Mouse (Mus musculus): ENCODE measurements at regions not wholly inside any gene's neighbourhood (a gene's known extent, or its start where the extent isn't known, plus 50 kb on each side); places are given as distances from the start of the nearest gene placed in this dataset.
"Not testable (repeated sequence)": the region's sequence is repeated elsewhere in the genome, so short reads cannot be mapped to it uniquely, and the experiment has no call there.

- ATAC-seq (replicated peaks; ENCODE audit: low read depth, poor library complexity, severe bottlenecking), result no peak
Measured at GRCm38 (mm10) chr1:137217206-137217605, 257.0 kb upstream of the Nr5a2 start.

- ATAC-seq (replicated peaks; ENCODE audit: low read depth, poor library complexity, severe bottlenecking), result not testable (repeated sequence)
Measured at GRCm38 (mm10) chr1:137214328-137214727, 254.1 kb upstream of the Nr5a2 start.

GRCm38 (mm10) chr1:137213717-137214116, 253.5 kb upstream of the Nr5a2 start:
- ATAC-seq (replicated peaks; ENCODE audit: low read depth, poor library complexity, severe bottlenecking), result no peak

GRCm38 (mm10) chr1:137212856-137213255, 252.6 kb upstream of the Nr5a2 start:
- ATAC-seq (replicated peaks; ENCODE audit: low read depth, poor library complexity, severe bottlenecking), result peak; percentile 91

GRCm38 (mm10) chr1:137204371-137204770, 244.1 kb upstream of the Nr5a2 start:
- ATAC-seq (replicated peaks; ENCODE audit: low read depth, poor library complexity, severe bottlenecking), result no peak

- ATAC-seq (replicated peaks; ENCODE audit: low read depth, poor library complexity, severe bottlenecking), result peak; percentile 84
Measured at GRCm38 (mm10) chr1:137203512-137203911, 243.3 kb upstream of the Nr5a2 start.

- ATAC-seq (replicated peaks; ENCODE audit: low read depth, poor library complexity, severe bottlenecking), result no peak
Measured at GRCm38 (mm10) chr1:137200931-137201330, 240.7 kb upstream of the Nr5a2 start.

GRCm38 (mm10) chr1:137195962-137196361, 235.7 kb upstream of the Nr5a2 start:
- ATAC-seq (replicated peaks; ENCODE audit: low read depth, poor library complexity, severe bottlenecking), result 0 out of 2 replicates have a peak, but pooled peaks have one; percentile 32

- no peak for ATAC-seq (replicated peaks; ENCODE audit: low read depth, poor library complexity, severe bottlenecking)
Measured at GRCm38 (mm10) chr1:137195065-137195620, 234.9 kb upstream of the Nr5a2 start.

- ATAC-seq (replicated peaks; ENCODE audit: low read depth, poor library complexity, severe bottlenecking), result no peak
Measured at GRCm38 (mm10) chr1:137178231-137178630, 218.0 kb upstream of the Nr5a2 start.

- ATAC-seq (replicated peaks; ENCODE audit: low read depth, poor library complexity, severe bottlenecking), result no peak
Measured at GRCm38 (mm10) chr1:137176696-137177095, 216.4 kb upstream of the Nr5a2 start.

- ATAC-seq (replicated peaks; ENCODE audit: low read depth, poor library complexity, severe bottlenecking), result no peak
Measured at GRCm38 (mm10) chr1:137174081-137174480, 213.8 kb upstream of the Nr5a2 start.

GRCm38 (mm10) chr1:137172128-137172527, 211.9 kb upstream of the Nr5a2 start:
- ATAC-seq (replicated peaks; ENCODE audit: low read depth, poor library complexity, severe bottlenecking), result no peak

- ATAC-seq (replicated peaks; ENCODE audit: low read depth, poor library complexity, severe bottlenecking), result no peak
Measured at GRCm38 (mm10) chr1:137171451-137171850, 211.2 kb upstream of the Nr5a2 start.

- ATAC-seq (replicated peaks; ENCODE audit: low read depth, poor library complexity, severe bottlenecking), result peak; percentile 97
Measured at GRCm38 (mm10) chr1:137147891-137148290, 187.6 kb upstream of the Nr5a2 start.

- ATAC-seq (replicated peaks; ENCODE audit: low read depth, poor library complexity, severe bottlenecking), result no peak
Measured at GRCm38 (mm10) chr1:137141879-137142570, 181.8 kb upstream of the Nr5a2 start.

- ATAC-seq (replicated peaks; ENCODE audit: low read depth, poor library complexity, severe bottlenecking), result no peak
Measured at GRCm38 (mm10) chr1:137141372-137141771, 181.1 kb upstream of the Nr5a2 start.

- ATAC-seq (replicated peaks; ENCODE audit: low read depth, poor library complexity, severe bottlenecking), result peak; percentile 62
Measured at GRCm38 (mm10) chr1:137136156-137136555, 175.9 kb upstream of the Nr5a2 start.

GRCm38 (mm10) chr1:137133734-137134133, 173.5 kb upstream of the Nr5a2 start:
- ATAC-seq (replicated peaks; ENCODE audit: low read depth, poor library complexity, severe bottlenecking), result no peak

- no peak for ATAC-seq (replicated peaks; ENCODE audit: low read depth, poor library complexity, severe bottlenecking)
Measured at GRCm38 (mm10) chr1:137130264-137130663, 170.0 kb upstream of the Nr5a2 start.

- ATAC-seq (replicated peaks; ENCODE audit: low read depth, poor library complexity, severe bottlenecking), result no peak
Measured at GRCm38 (mm10) chr1:137129116-137129515, 168.9 kb upstream of the Nr5a2 start.

- no peak for ATAC-seq (replicated peaks; ENCODE audit: low read depth, poor library complexity, severe bottlenecking)
Measured at GRCm38 (mm10) chr1:137117866-137118265, 157.6 kb upstream of the Nr5a2 start.

All from common myeloid progenitor, adult 5-6 weeks (primary cell).